Mouse (Mus musculus) hindbrain, embryonic 13.5 days (tissue): ENCODE measurements around the gene Egr4. TPM values are rescaled to one million over a fixed set of nuclear protein-coding genes. Genes with fewer than 3 reads are reported as not detected.

Experiments used
- ATAC-seq: fragments of 200-750 bp; cut with Nextera tagmentation; 2 replicates; pipeline ENCODE4 v1.8.0; 2017; ENCODE audit warnings: moderate TSS enrichment; ENCODE audit not compliant: low FRiP score
- H3K27ac ChIP-seq: fragments of 300-500 bp; sonication (generic); 2 replicates; pipeline ENCODE4 v1.5.1; 2015; ENCODE audit warnings: inconsistent platforms, mild to moderate bottlenecking, moderate library complexity
- H3K27me3 ChIP-seq: fragments of 300-500 bp; sonication (generic); 2 replicates; pipeline ENCODE4 v1.6.1; 2015; ENCODE audit warnings: mild to moderate bottlenecking, inconsistent platforms
- H3K36me3 ChIP-seq: fragments of 300-500 bp; sonication (generic); 2 replicates; pipeline ENCODE4 v1.6.1; 2015; ENCODE audit warnings: mild to moderate bottlenecking, inconsistent platforms
- H3K4me1 ChIP-seq: fragments of 300-500 bp; sonication (generic); replicated peaks from 2 replicates; pipeline ENCODE4 v1.6.1; 2015; ENCODE audit warnings: inconsistent platforms
- H3K4me2 ChIP-seq: fragments of 300-500 bp; sonication (generic); 2 replicates; pipeline ENCODE4 v1.6.1; 2015; ENCODE audit warnings: inconsistent platforms, mild to moderate bottlenecking, moderate library complexity
- H3K4me3 ChIP-seq: fragments of 300-500 bp; sonication (generic); 2 replicates; pipeline ENCODE4 v1.5.1; 2015; ENCODE audit warnings: mild to moderate bottlenecking, inconsistent platforms
- H3K9ac ChIP-seq: fragments of 300-500 bp; sonication (generic); 2 replicates; pipeline ENCODE4 v1.6.1; 2015; ENCODE audit warnings: mild to moderate bottlenecking, inconsistent platforms
- H3K9me3 ChIP-seq: fragments of 300-500 bp; sonication (generic); 2 replicates; pipeline ENCODE4 v1.6.1; 2016; ENCODE audit warnings: inconsistent platforms
- WGBS: fragments of 180-500 bp; shearing (Covaris S2); methylation state at CpG from one replicate; pipeline ENCODE4 v1.1.7; 2015; 5-methylcytosine and 5-hydroxymethylcytosine counted together
- polyA plus RNA-seq: library from polyadenylated mRNA; unstranded; fragments of >200 nt; fragmentation: Nextera tagmentation; extraction: Ambion mirVana; gene quantifications from 2 replicates; pipeline ENCODE4 v1.2.1, GENCODE M21; 2015

The Egr4 gene
- not detected in 2 replicates for polyA plus RNA-seq

- no peaks in the 10 kb centered on the region for H3K9me3 ChIP-seq
- peak; percentile 74 for ATAC-seq
- WGBS, result under 1% methylated on average over 37 of the region's 38 CpGs
- H3K27me3 ChIP-seq, result peaks cover 88% of the 10 kb centered on the region
- peak within 1 kb of the TSS; percentile 47 for H3K4me3 ChIP-seq
- peaks cover 37% of the 10 kb centered on the region for H3K4me1 ChIP-seq
- no peak within 1 kb of the TSS for H3K27ac ChIP-seq
- H3K36me3 ChIP-seq, result no peaks in the 10 kb centered on the region
- peak within 1 kb of the TSS; percentile 49 for H3K9ac ChIP-seq
- peak within 1 kb of the TSS; percentile 85 for H3K4me2 ChIP-seq
These were observed at the start of gene Egr4 for GRCm38 (mm10) chr6:85513531-85513910. Gene Egr4, minus strand, starts transcription at chr6:85513589.

- no peak for ATAC-seq
- no peak overlapping the region for H3K27ac ChIP-seq
- no peaks in the 10 kb centered on the region for H3K27me3 ChIP-seq
- H3K36me3 ChIP-seq, result no peaks in the 10 kb centered on the region
- no peaks in the 10 kb centered on the region for H3K9me3 ChIP-seq
- WGBS, result 41% methylated on average over 1 of the region's 1 CpGs
- no peak overlapping the region for H3K9ac ChIP-seq
- no peak overlapping the region for H3K4me3 ChIP-seq
- H3K4me1 ChIP-seq, result no peaks in the 10 kb centered on the region
- no peak overlapping the region for H3K4me2 ChIP-seq
These were observed 49.0 kb upstream of the Egr4 start for GRCm38 (mm10) chr6:85562374-85562773.

- Histone ChIP-seq H3K9me3 (no peaks in the 10 kb centered on the region), H3K36me3 (no peaks in the 10 kb centered on the region), H3K9ac (no peak overlapping the region), H3K4me3 (no peak overlapping the region), H3K4me2 (no peak overlapping the region), H3K27me3 (no peaks in the 10 kb centered on the region), H3K4me1 (no peaks in the 10 kb centered on the region), H3K27ac (no peak overlapping the region)
- 95% methylated on average over 5 of the region's 5 CpGs for WGBS
- no peak for ATAC-seq
These were observed 34.3 kb upstream of the Egr4 start for GRCm38 (mm10) chr6:85547642-85548041.

GRCm38 (mm10) chr6:85544251-85544881 is 31.0 kb upstream of the Egr4 start:
- 74% methylated on average over 13 of the region's 13 CpGs for WGBS
- no peak overlapping the region for H3K4me3 ChIP-seq
- H3K27me3 ChIP-seq, result no peaks in the 10 kb centered on the region
- H3K9ac ChIP-seq, result no peak overlapping the region
- no peaks in the 10 kb centered on the region for H3K36me3 ChIP-seq
- H3K4me2 ChIP-seq, result no peak overlapping the region
- no peaks in the 10 kb centered on the region for H3K9me3 ChIP-seq
- no peak for ATAC-seq
- no peaks in the 10 kb centered on the region for H3K4me1 ChIP-seq
- no peak overlapping the region for H3K27ac ChIP-seq

GRCm38 (mm10) chr6:85543351-85544175 is 30.2 kb upstream of the Egr4 start:
- Histone ChIP-seq H3K4me2 (no peak overlapping the region), H3K9me3 (no peaks in the 10 kb centered on the region), H3K27ac (no peak overlapping the region), H3K9ac (no peak overlapping the region), H3K36me3 (no peaks in the 10 kb centered on the region), H3K27me3 (no peaks in the 10 kb centered on the region), H3K4me1 (no peaks in the 10 kb centered on the region), H3K4me3 (no peak overlapping the region)
- ATAC-seq, result no peak
- WGBS, result 77% methylated on average over 10 of the region's 10 CpGs

- Histone ChIP-seq H3K9ac (no peak overlapping the region), H3K27me3 (0 out of 2 replicates have a peak, but pooled peaks cover 3% of the 10 kb centered on the region), H3K36me3 (no peaks in the 10 kb centered on the region), H3K4me2 (no peak overlapping the region), H3K4me1 (peaks cover 10% of the 10 kb centered on the region), H3K9me3 (no peaks in the 10 kb centered on the region), H3K27ac (no peak overlapping the region), H3K4me3 (no peak overlapping the region)
- WGBS, result 83% methylated on average over 2 of the region's 2 CpGs
- ATAC-seq, result no peak
These were observed 9.4 kb upstream of the Egr4 start for GRCm38 (mm10) chr6:85522825-85523224.

GRCm38 (mm10) chr6:85522026-85522425 is 8.6 kb upstream of the Egr4 start:
- Histone ChIP-seq H3K4me3 (no peak overlapping the region), H3K4me2 (no peak overlapping the region), H3K27me3 (0 out of 2 replicates have a peak, but pooled peaks cover 5% of the 10 kb centered on the region), H3K4me1 (peaks cover 11% of the 10 kb centered on the region), H3K36me3 (no peaks in the 10 kb centered on the region), H3K27ac (no peak overlapping the region), H3K9me3 (no peaks in the 10 kb centered on the region), H3K9ac (no peak overlapping the region)
- WGBS, result 89% methylated on average over 5 of the region's 5 CpGs
- ATAC-seq, result no peak

- peak; percentile 70 for ATAC-seq
- Histone ChIP-seq H3K4me2 (0 out of 2 replicates have a peak overlapping the region, but pooled peaks have one; percentile 14), H3K27me3 (peaks cover 44% of the 10 kb centered on the region), H3K9ac (peak overlapping the region; percentile 30; the same call in 1 of the 2 replicates), H3K9me3 (no peaks in the 10 kb centered on the region), H3K36me3 (no peaks in the 10 kb centered on the region), H3K27ac (peak overlapping the region; percentile 56), H3K4me1 (peaks cover 19% of the 10 kb centered on the region), H3K4me3 (no peak overlapping the region)
- WGBS, result 34% methylated on average over 5 of the region's 5 CpGs
These were observed 4.8 kb upstream of the Egr4 start for GRCm38 (mm10) chr6:85518091-85518693.

GRCm38 (mm10) chr6:85515941-85516340 is 2.6 kb upstream of the Egr4 start:
- H3K27me3 ChIP-seq, result peaks cover 66% of the 10 kb centered on the region
- H3K4me3 ChIP-seq, result no peak overlapping the region
- H3K27ac ChIP-seq, result no peak overlapping the region
- no peak overlapping the region for H3K4me2 ChIP-seq
- H3K9ac ChIP-seq, result no peak overlapping the region
- peaks cover 40% of the 10 kb centered on the region for H3K4me1 ChIP-seq
- H3K9me3 ChIP-seq, result no peaks in the 10 kb centered on the region
- no peaks in the 10 kb centered on the region for H3K36me3 ChIP-seq
- ATAC-seq, result no peak
- 80% methylated on average over 4 of the region's 4 CpGs for WGBS

GRCm38 (mm10) chr6:85512577-85513530 is 535 bp downstream of the Egr4 start:
- H3K4me3 ChIP-seq, result peak overlapping the region; percentile 47
- peaks cover 30% of the 10 kb centered on the region for H3K4me1 ChIP-seq

GRCm38 (mm10) chr6:85512056-85512440 is 1.3 kb downstream of the Egr4 start:
- Histone ChIP-seq H3K36me3 (no peaks in the 10 kb centered on the region), H3K27ac (no peak overlapping the region), H3K4me2 (peak overlapping the region; percentile 85), H3K27me3 (peaks cover 95% of the 10 kb centered on the region), H3K9ac (peak overlapping the region; percentile 58), H3K4me3 (peak overlapping the region; percentile 47), H3K9me3 (no peaks in the 10 kb centered on the region), H3K4me1 (peaks cover 29% of the 10 kb centered on the region)
- WGBS, result 0% methylated on average over 26 of the region's 36 CpGs
- no peak for ATAC-seq

More at GRCm38 (mm10) chr6:85512577-85513530, 535 bp downstream of the Egr4 start:
- Histone ChIP-seq H3K27ac (no peak overlapping the region), H3K9ac (peak overlapping the region; percentile 49), H3K36me3 (no peaks in the 10 kb centered on the region), H3K4me2 (peak overlapping the region; percentile 85), H3K9me3 (no peaks in the 10 kb centered on the region), H3K27me3 (peaks cover 93% of the 10 kb centered on the region)
- ATAC-seq, result peak; percentile 49
- under 1% methylated on average over 82 of the region's 90 CpGs for WGBS
